Mouse (Mus musculus): ENCODE results near the gene Gzmb. TPM values are rescaled to one million over a fixed set of nuclear protein-coding genes. Genes with fewer than 3 reads are reported as not detected.

Gzmb gene
- total RNA-seq, 2 experiments from 2014 or later: not detected

Other genes starting within 250 kb of the Gzmb start
- gene Mcpt1, start 244.3 kb downstream of the Gzmb start, total RNA-seq (2021): not detected
- gene Mcpt9, start 231.8 kb downstream of the Gzmb start, total RNA-seq (2021): not detected
- gene Mcpt2, start 220.2 kb downstream of the Gzmb start, total RNA-seq (2021): not detected
- gene Mcpt4, start 199.9 kb downstream of the Gzmb start, total RNA-seq (2021): 1 to 10 TPM; 1.4 to 1.9 TPM
- not detected for gene Mcpt8, start 177.0 kb downstream of the Gzmb start, total RNA-seq (2021)
- gene Ctsg, start 159.7 kb downstream of the Gzmb start, total RNA-seq (2021): not detected
- not detected for gene Gzme, start 141.6 kb downstream of the Gzmb start, total RNA-seq (2021)
- not detected for gene Gzmd, start 129.7 kb downstream of the Gzmb start, total RNA-seq (2021)
- not detected for gene Gzmg, start 102.7 kb downstream of the Gzmb start, total RNA-seq (2021)
- gene Gzmn, start 87.7 kb downstream of the Gzmb start, total RNA-seq (2021): not detected
- gene Gzmf, start 50.8 kb downstream of the Gzmb start, total RNA-seq (2021): not detected
- gene Gzmc, start 27.6 kb downstream of the Gzmb start, total RNA-seq (2021): not detected
- gene Atp12a, start 102.8 kb upstream of the Gzmb start, total RNA-seq (2021): not detected
- gene Rnf17, start 140.3 kb upstream of the Gzmb start, total RNA-seq (2021): under 1 TPM; 0.29 to 0.36 TPM

Measured in heart, postnatal 25 days (tissue).